Mouse (Mus musculus) skeletal muscle tissue, postnatal 0 days (tissue): ENCODE measurements around the gene Gm9602. TPM values are rescaled to one million over a fixed set of nuclear protein-coding genes. Genes with fewer than 3 reads are reported as not detected.

Source experiments
- polyA plus RNA-seq: library from polyadenylated mRNA; unstranded; fragments of >200 nt; fragmentation: Nextera tagmentation; extraction: Ambion mirVana; gene quantifications from 2 replicates; pipeline ENCODE4 v1.2.1, GENCODE M21; 2015

The Gm9602 gene
- polyA plus RNA-seq: not detected in 2 replicates

DNA sequence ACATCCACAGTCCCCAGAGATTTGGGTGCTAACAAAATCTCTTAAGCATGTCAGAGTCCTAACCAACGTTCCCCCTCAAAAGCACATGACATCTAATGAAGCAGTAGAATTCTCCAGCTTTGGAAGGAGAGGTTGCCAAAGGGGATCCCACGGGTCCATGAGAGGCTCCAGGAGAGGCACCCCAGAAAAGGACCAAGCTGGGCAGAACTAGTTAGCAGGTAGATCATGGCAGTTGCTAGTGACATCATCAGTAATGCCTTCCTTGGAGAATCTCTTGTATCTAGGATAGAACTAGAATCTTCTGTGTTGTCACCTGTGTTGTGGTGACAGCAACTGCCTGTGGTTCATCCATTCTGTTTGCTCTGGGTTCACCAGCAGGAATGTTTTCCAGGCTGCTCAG lies at the start of gene Gm9602:
Gene Gm9602, plus strand, starts transcription at position 301 of the 400 bp plus-strand sequence.

Other genes starting within 250 kb of the Gm9602 start
- not detected in 2 replicates for gene Gm3047, start 220.9 kb upstream of the Gm9602 start, polyA plus RNA-seq
- gene Gm8159, start 144.0 kb upstream of the Gm9602 start, polyA plus RNA-seq: not detected in 2 replicates
- not detected in 2 replicates for gene Gm3239, start 112.1 kb upstream of the Gm9602 start, polyA plus RNA-seq
- not detected in 2 replicates for gene Gm7876, start 67.1 kb upstream of the Gm9602 start, polyA plus RNA-seq
- gene Gm3252, start 49.6 kb upstream of the Gm9602 start, polyA plus RNA-seq: 0.27 and 0.50 TPM in 2 replicates
- not detected in 2 replicates for gene Gm3269, start 61.8 kb downstream of the Gm9602 start, polyA plus RNA-seq
- gene Gm3264, start 79.2 kb downstream of the Gm9602 start, polyA plus RNA-seq: 0.76 and 1.0 TPM in 2 replicates
- not detected in 2 replicates for gene Gm3278, start 116.1 kb downstream of the Gm9602 start, polyA plus RNA-seq
- not detected in 2 replicates for gene Gm8297, start 207.6 kb downstream of the Gm9602 start, polyA plus RNA-seq
- gene Gm3298, start 239.6 kb downstream of the Gm9602 start, polyA plus RNA-seq: not detected in 2 replicates